Mouse (Mus musculus): ENCODE measurements at regions not wholly inside any gene's neighbourhood (a gene's known extent, or its start where the extent isn't known, plus 50 kb on each side); places are given as distances from the start of the nearest gene placed in this dataset.
"Not testable (repeated sequence)": the region's sequence is repeated elsewhere in the genome, so short reads cannot be mapped to it uniquely, and the experiment has no call there.

- not testable (repeated sequence) for H3K4me1 ChIP-seq (ENCODE audit: control insufficient read depth, insufficient read depth, insufficient read length); H3K4me3 ChIP-seq (ENCODE audit: extremely low read depth, insufficient read depth, insufficient read length); H3K27ac ChIP-seq (ENCODE audit: insufficient read depth, low read length); H3K27me3 ChIP-seq (ENCODE audit: control insufficient read depth, insufficient read depth, low read length); H3K36me3 ChIP-seq (ENCODE audit: control insufficient read depth, insufficient read depth, low read length)
- DNase-seq (ENCODE audit: low read depth in 1 of 2, low spot score in 2 of 2), result peak; percentile 15 to 61
Observed at GRCm38 (mm10) chr13:12726831-12727230, 73.0 kb downstream of the Prl2c3 start.

DNA sequence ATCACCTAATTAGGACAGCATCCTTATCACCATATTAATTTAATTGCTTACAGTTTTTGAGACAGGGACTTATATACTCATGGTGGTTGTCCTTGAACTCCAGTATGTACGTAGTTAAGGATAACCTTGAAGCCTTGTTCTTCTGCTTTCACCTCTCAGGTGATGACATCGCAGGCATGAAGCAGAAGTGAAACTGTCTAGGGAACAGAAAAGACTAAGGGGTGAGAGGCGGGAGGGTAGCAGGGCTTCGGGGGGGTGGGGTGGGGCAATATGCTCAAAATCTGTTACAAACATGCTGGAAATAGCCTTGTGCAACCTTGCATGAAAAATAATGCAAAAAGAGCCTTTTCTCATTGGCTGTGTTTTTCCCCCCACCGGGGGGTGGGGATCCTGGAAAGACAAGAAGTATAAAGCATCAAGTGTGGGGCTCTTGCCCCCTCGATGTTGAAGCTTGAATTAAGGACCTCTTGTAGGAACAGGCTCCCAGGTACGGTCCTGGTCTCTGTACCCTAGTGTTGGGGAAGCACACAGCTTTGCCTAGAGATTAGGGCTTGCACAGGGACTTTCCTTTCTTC is 81.8 kb downstream of the Prl2c3 start:
- 42% methylated on average over 7 of the region's 7 CpGs for WGBS
- H3K27me3 ChIP-seq (ENCODE audit: control insufficient read depth, insufficient read depth, low read length); H3K4me1 ChIP-seq (ENCODE audit: control insufficient read depth, insufficient read depth, insufficient read length): not testable (repeated sequence)

DNA sequence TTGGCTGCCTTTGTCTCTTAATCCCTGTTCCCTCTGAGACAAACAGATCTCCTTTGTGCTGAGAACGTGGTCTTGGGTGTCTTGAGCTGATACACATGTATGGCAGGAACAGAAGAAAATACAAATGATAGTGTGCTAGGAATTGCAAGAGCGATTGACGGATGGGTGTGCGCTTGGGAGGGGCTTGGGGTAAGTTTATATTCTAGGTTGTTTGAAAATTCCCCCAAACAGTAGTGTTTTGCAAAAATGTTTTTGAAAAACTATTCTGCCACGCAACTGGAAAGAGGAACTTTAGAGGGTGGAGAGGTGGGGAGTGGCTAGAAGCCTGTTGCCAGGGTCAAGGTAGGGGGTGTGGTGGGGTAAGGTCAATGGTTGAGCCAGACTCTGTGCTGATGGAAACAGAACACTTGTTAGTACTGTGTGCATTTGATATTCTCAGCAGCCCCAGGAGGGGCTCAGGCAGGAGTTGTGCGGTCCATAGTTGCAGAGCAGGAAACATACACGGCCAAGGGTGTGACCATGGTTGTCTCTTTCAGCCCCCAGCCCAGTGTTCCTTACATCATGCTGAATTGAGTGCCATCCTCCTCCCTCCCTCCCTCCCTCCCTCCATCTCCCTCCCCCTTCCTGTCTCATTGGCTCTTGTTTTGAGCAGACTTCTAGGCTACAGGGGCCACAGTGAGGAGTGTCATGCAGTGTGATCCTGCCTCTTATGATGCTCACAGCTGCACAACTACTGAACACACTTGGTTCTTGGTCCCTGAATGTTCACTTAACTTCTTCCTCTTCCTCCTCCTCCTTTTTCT is 88.2 kb downstream of the Prl2c3 start:
- H3K27me3 ChIP-seq (ENCODE audit: control insufficient read depth, insufficient read depth, low read length), result no peaks in the 10 kb centered on the region

More for the DNA sequence above, 81.8 kb downstream of the Prl2c3 start:
- Histone ChIP-seq H3K27ac (ENCODE audit: insufficient read depth, low read length) (peak overlapping the region; percentile 79), H3K4me3 (ENCODE audit: extremely low read depth, insufficient read depth, insufficient read length) (peak overlapping the region; percentile 24; the same call in 1 of the 2 replicates)
- H3K36me3 ChIP-seq (ENCODE audit: control insufficient read depth, insufficient read depth, low read length), result not testable (repeated sequence)
- DNase-seq (ENCODE audit: low read depth in 1 of 2, low spot score in 2 of 2), result peak; percentile 46 to 80

GRCm38 (mm10) chr13:12702804-12703612 is 96.9 kb downstream of the Prl2c3 start:
- not testable (repeated sequence) for H3K27me3 ChIP-seq (ENCODE audit: control insufficient read depth, insufficient read depth, low read length); H3K4me3 ChIP-seq (ENCODE audit: extremely low read depth, insufficient read depth, insufficient read length); DNase-seq (ENCODE audit: low read depth in 1 of 2, low spot score in 2 of 2); H3K27ac ChIP-seq (ENCODE audit: insufficient read depth, low read length); H3K4me1 ChIP-seq (ENCODE audit: control insufficient read depth, insufficient read depth, insufficient read length); H3K36me3 ChIP-seq (ENCODE audit: control insufficient read depth, insufficient read depth, low read length)
- WGBS, result 6% methylated on average over 19 of the region's 27 CpGs

More for the DNA sequence above, 88.2 kb downstream of the Prl2c3 start:
- 67% methylated on average over 7 of the region's 7 CpGs for WGBS
- Histone ChIP-seq H3K4me1 (ENCODE audit: control insufficient read depth, insufficient read depth, insufficient read length) (peaks cover 4% of the 10 kb centered on the region; the same call in 1 of the 2 replicates), H3K36me3 (ENCODE audit: control insufficient read depth, insufficient read depth, low read length) (no peaks in the 10 kb centered on the region), H3K4me3 (ENCODE audit: extremely low read depth, insufficient read depth, insufficient read length) (no peak overlapping the region), H3K27ac (ENCODE audit: insufficient read depth, low read length) (peak overlapping the region; percentile 77)
- peak; percentile 8 to 33 for DNase-seq (ENCODE audit: low read depth in 1 of 2, low spot score in 2 of 2)
- TF ChIP-seq POLR2A (IDR thresholded peaks at IDR 0.05; ENCODE audit: low read depth, low read length), result no peak
- TF ChIP-seq CTCF (IDR thresholded peaks at IDR 0.05; ENCODE audit: extremely low read depth, insufficient read depth, insufficient read length, insufficient replicate concordance), result no peak

DNA sequence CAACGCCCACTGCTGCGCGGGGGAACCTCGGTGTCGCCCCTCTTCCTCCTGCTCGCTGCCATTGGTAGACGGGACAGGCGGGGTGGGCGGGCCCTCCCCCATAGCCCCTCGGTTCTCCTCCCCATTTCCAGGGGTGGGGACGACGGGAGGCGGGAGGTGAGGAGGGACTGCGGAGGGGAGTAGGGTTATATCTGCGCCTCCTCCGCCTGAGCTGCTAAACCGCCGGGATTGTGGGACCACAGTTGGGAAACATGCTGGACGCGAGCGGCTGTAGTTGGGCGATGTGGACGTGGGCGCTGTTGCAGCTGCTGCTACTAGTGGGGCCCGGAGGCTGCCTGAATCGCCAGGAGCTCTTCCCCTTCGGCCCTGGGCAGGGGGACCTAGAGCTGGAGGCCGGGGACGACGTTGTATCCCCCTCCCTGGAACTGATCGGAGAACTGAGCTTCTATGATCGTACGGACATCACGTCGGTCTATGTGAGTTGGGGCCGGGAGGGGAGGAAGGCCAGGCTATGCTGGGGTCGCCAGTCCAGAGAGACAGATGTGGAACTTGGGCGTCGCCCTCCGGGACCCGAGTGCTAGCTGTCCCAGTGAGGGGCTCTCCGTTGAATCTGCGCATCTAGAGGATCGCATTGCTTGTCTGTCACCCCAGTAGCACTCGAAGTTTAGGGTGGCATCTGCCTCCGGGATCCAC is 97.6 kb downstream of the Prl2c3 start:
- DNase-seq (ENCODE audit: low read depth in 1 of 2, low spot score in 2 of 2); H3K36me3 ChIP-seq (ENCODE audit: control insufficient read depth, insufficient read depth, low read length); H3K4me3 ChIP-seq (ENCODE audit: extremely low read depth, insufficient read depth, insufficient read length); H3K27me3 ChIP-seq (ENCODE audit: control insufficient read depth, insufficient read depth, low read length); H3K4me1 ChIP-seq (ENCODE audit: control insufficient read depth, insufficient read depth, insufficient read length); H3K27ac ChIP-seq (ENCODE audit: insufficient read depth, low read length): not testable (repeated sequence)
- 3% methylated on average over 34 of the region's 46 CpGs for WGBS

DNA sequence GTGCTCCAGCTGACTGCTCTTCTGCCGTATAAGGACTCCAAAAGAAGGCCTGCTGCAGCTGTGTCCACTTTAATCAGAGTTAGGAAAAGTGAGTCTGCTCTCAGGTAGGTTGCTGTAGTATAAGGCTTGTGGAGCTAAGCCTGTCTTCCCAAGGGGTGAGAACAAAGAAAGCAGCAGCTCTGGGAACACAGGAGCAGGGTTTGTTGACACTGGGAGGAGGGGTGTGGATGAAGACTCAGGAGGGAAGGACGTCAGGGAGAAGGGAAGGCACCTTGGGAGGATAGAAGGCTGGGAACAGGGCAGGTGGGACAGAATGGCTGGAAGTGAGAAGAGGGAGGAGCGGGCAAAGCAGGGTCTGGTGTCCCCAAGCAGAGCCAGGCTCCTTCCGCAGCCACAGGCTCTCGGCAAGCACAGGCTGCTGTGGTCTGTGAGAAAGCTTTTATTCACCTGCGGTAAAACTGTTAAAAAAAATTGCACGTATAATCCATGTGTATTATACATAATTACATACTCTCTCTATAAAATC is 106.2 kb downstream of the Prl2c3 start:
- not testable (repeated sequence) for H3K4me1 ChIP-seq (ENCODE audit: control insufficient read depth, insufficient read depth, insufficient read length); H3K27ac ChIP-seq (ENCODE audit: insufficient read depth, low read length); H3K36me3 ChIP-seq (ENCODE audit: control insufficient read depth, insufficient read depth, low read length); H3K4me3 ChIP-seq (ENCODE audit: extremely low read depth, insufficient read depth, insufficient read length); H3K27me3 ChIP-seq (ENCODE audit: control insufficient read depth, insufficient read depth, low read length); DNase-seq (ENCODE audit: low read depth in 1 of 2, low spot score in 2 of 2)
- WGBS, result 80% methylated on average over 6 of the region's 7 CpGs

- H3K4me1 ChIP-seq (ENCODE audit: control insufficient read depth, insufficient read depth, insufficient read length); H3K27me3 ChIP-seq (ENCODE audit: control insufficient read depth, insufficient read depth, low read length); H3K36me3 ChIP-seq (ENCODE audit: control insufficient read depth, insufficient read depth, low read length); H3K4me3 ChIP-seq (ENCODE audit: extremely low read depth, insufficient read depth, insufficient read length); DNase-seq (ENCODE audit: low read depth in 1 of 2, low spot score in 2 of 2); H3K27ac ChIP-seq (ENCODE audit: insufficient read depth, low read length): not testable (repeated sequence)
- no CpG with 5 or more reads among the region's 1 CpGs for WGBS
Observed at GRCm38 (mm10) chr13:12688778-12689177, 111.1 kb downstream of the Prl2c3 start.

- WGBS, result 92% methylated on average over 2 of the region's 5 CpGs
Observed at GRCm38 (mm10) chr13:12688149-12688548, 111.7 kb downstream of the Prl2c3 start.

DNA sequence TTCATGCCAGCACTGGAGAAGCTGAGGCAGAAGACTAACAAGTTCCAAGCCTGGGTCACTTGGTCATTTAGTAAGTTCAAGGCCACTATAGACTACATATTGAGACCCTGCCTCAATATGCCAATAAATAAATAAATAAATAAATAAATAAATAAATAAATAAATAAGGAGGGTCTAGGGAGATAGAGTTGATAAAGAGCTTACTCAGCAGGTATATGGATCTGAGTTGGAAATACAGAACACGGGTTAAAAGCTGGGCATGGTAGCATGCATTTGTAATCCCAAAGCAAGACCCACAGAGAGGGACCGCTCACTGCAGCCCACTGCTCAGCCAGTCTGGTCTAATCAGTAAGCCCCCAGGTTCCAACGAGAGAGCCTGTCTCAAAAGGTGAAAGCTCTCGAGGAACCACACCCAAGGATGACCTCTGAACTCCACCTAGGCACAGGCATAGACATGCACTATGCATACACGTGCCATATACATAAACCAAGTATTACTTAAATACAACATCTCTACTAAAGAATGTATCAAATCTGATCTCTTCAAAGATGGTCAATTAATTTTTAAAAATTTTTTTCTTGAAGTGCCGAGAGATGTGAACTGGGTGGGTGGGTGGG is 115.4 kb downstream of the Ero1lb start:
- 90% methylated on average over 4 of the region's 6 CpGs for WGBS
- H3K27me3 ChIP-seq (ENCODE audit: control insufficient read depth, insufficient read depth, low read length), result not testable (repeated sequence)

More at GRCm38 (mm10) chr13:12688149-12688548, 111.7 kb downstream of the Prl2c3 start:
- DNase-seq (ENCODE audit: low read depth in 1 of 2, low spot score in 2 of 2); H3K27me3 ChIP-seq (ENCODE audit: control insufficient read depth, insufficient read depth, low read length); H3K4me3 ChIP-seq (ENCODE audit: extremely low read depth, insufficient read depth, insufficient read length); H3K36me3 ChIP-seq (ENCODE audit: control insufficient read depth, insufficient read depth, low read length); H3K27ac ChIP-seq (ENCODE audit: insufficient read depth, low read length); H3K4me1 ChIP-seq (ENCODE audit: control insufficient read depth, insufficient read depth, insufficient read length): not testable (repeated sequence)

More for the DNA sequence above, 115.4 kb downstream of the Ero1lb start:
- not testable (repeated sequence) for H3K36me3 ChIP-seq (ENCODE audit: control insufficient read depth, insufficient read depth, low read length); H3K27ac ChIP-seq (ENCODE audit: insufficient read depth, low read length); DNase-seq (ENCODE audit: low read depth in 1 of 2, low spot score in 2 of 2); H3K4me3 ChIP-seq (ENCODE audit: extremely low read depth, insufficient read depth, insufficient read length); H3K4me1 ChIP-seq (ENCODE audit: control insufficient read depth, insufficient read depth, insufficient read length)

Measured in spleen, adult 2 months (tissue).